Mouse (Mus musculus): Measurements from ENCODE around the gene Arhgap5. TPM values are rescaled to one million over a fixed set of nuclear protein-coding genes. Genes with fewer than 3 reads are reported as not detected.
A peak's percentile ranks its signal among the peaks of the same experiment; 100 is the strongest.

Gene Arhgap5
- total and polyA plus RNA-seq, 2 experiments from 2014 or later, result 35.7 to 54.7 TPM

DNA sequence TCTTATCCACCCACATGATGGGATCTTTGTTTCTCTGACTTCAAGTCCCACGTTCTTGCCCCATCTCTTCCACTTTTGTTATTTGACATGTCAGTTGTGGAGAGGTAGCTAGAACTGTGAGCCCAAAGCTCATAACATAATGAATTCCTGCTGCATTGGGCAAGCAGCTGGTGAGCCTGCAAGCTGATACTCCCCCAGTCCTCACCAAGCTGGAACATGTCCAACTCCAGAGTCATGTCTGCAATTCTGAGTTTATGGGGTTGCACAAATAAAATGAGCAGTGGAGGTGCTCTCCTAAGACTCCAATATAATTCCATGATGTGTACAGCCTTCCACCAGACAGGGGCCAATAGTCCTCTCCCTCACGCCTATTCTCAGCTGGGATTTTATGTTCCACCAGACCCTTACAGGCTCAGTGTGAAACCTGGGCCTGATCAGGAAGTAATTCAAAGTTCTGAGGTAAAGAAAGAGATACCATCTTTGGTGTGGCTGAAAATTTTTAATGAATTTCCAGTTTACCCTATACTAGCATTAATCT is 83.8 kb downstream of the Arhgap5 start:
- H3K27ac ChIP-seq, result no peak overlapping the region
- no peaks in the 10 kb centered on the region for H3K36me3 ChIP-seq (ENCODE audit: insufficient read depth, low read length)
- H3K9me3 ChIP-seq (ENCODE audit: low read length), result no peaks in the 10 kb centered on the region
- H3K4me3 ChIP-seq (ENCODE audit: low read length), result no peak overlapping the region
- 66% methylated on average over 2 of the region's 2 CpGs for WGBS
- DNase-seq (ENCODE audit: low spot score), result peak; percentile 14
- no peak for TF ChIP-seq CTCF (IDR thresholded peaks at IDR 0.05; ENCODE audit: low read depth)
- no peak overlapping the region for H3K4me2 ChIP-seq (ENCODE audit: low read depth, low read length)
- ATAC-seq, result no peak
- no peaks in the 10 kb centered on the region for H3K27me3 ChIP-seq (ENCODE audit: insufficient read depth, low read length)
- no peak overlapping the region for H3K9ac ChIP-seq (replicated peaks; ENCODE audit: low read length)
- no peaks in the 10 kb centered on the region for H3K4me1 ChIP-seq (ENCODE audit: insufficient read depth, low read length)

DNA sequence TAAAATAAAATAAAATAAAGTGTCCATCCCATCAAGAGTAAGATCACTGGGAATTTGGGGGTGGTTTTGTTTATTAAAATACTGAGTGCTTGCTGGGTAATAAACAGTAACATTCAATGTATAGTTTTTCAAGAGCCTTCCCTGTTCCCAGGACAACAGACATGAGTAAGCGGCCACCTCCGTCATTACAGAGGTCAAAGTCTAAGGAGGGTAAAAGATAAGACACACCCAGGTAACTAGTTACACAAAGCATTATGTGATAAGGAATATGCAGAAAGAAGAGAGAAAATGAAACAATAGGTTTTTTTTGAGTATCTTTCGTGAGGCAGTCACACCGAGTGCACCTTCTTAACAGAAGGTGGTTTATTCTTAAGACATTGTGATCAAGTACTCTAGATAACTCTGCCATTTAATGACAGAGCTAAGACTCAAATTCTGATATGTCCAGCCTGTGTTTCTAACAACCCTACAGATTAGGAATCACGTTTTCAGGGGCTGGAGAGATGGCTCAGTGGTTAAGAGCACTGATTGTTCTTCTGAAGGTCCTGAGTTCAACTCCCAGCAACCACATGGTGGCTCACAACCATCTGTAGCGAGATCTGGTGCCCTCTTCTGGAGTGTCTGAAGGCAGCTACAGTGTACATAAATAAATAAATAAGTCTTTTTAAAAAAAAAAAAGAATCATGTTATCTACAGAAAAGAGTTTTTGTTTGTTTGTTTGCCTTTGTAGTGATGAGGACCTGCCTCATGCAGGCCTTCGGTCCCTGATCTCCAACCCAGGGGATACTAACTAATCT is 91.8 kb downstream of the Arhgap5 start:
- WGBS, result 90% methylated on average over 7 of the region's 7 CpGs
- Histone ChIP-seq H3K9me3 (ENCODE audit: low read length) (no peaks in the 10 kb centered on the region), H3K4me2 (ENCODE audit: low read depth, low read length) (no peak overlapping the region), H3K27me3 (ENCODE audit: insufficient read depth, low read length) (no peaks in the 10 kb centered on the region), H3K36me3 (ENCODE audit: insufficient read depth, low read length) (no peaks in the 10 kb centered on the region), H3K4me1 (ENCODE audit: insufficient read depth, low read length) (no peaks in the 10 kb centered on the region), H3K4me3 (ENCODE audit: low read length) (no peak overlapping the region), H3K9ac (replicated peaks; ENCODE audit: low read length) (no peak overlapping the region), H3K27ac (no peak overlapping the region)
- TF ChIP-seq CTCF (IDR thresholded peaks at IDR 0.05; ENCODE audit: low read depth), result no peak
- no peak for DNase-seq (ENCODE audit: low spot score)
- ATAC-seq, result no peak

DNA sequence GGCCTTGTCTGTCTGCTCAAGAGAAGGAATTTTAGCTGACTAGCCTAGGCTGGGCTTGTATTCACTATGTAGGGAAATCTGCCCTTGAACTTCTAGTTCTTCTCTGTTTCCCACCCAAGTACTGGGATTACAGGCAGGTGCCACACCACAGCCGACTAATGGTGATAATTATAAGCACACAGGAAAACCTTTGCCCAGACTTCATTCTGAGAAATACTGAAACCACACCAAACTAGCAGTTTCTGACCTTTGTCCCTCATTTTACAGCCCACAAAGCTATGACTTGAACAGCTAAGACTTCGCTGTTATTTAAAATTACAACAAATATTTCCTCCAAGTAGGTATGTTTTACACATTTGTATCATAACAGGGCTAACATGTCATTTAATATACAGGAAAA is 98.7 kb downstream of the Arhgap5 start:
- Histone ChIP-seq H3K9ac (replicated peaks; ENCODE audit: low read length) (peak overlapping the region; percentile 88), H3K4me1 (ENCODE audit: insufficient read depth, low read length) (0 out of 2 replicates have a peak, but pooled peaks cover 3% of the 10 kb centered on the region), H3K27ac (peak overlapping the region; percentile 96), H3K4me2 (ENCODE audit: low read depth, low read length) (peak overlapping the region; percentile 69), H3K4me3 (ENCODE audit: low read length) (peak overlapping the region; percentile 87), H3K9me3 (ENCODE audit: low read length) (no peaks in the 10 kb centered on the region), H3K27me3 (ENCODE audit: insufficient read depth, low read length) (no peaks in the 10 kb centered on the region), H3K36me3 (ENCODE audit: insufficient read depth, low read length) (no peaks in the 10 kb centered on the region)
- no peak for DNase-seq (ENCODE audit: low spot score)
- WGBS, result 17% methylated on average over 2 of the region's 2 CpGs
- TF ChIP-seq CTCF (IDR thresholded peaks at IDR 0.05; ENCODE audit: low read depth), result peak; percentile 27; the same call in 1 of the 2 replicates
- ATAC-seq, result no peak

DNA sequence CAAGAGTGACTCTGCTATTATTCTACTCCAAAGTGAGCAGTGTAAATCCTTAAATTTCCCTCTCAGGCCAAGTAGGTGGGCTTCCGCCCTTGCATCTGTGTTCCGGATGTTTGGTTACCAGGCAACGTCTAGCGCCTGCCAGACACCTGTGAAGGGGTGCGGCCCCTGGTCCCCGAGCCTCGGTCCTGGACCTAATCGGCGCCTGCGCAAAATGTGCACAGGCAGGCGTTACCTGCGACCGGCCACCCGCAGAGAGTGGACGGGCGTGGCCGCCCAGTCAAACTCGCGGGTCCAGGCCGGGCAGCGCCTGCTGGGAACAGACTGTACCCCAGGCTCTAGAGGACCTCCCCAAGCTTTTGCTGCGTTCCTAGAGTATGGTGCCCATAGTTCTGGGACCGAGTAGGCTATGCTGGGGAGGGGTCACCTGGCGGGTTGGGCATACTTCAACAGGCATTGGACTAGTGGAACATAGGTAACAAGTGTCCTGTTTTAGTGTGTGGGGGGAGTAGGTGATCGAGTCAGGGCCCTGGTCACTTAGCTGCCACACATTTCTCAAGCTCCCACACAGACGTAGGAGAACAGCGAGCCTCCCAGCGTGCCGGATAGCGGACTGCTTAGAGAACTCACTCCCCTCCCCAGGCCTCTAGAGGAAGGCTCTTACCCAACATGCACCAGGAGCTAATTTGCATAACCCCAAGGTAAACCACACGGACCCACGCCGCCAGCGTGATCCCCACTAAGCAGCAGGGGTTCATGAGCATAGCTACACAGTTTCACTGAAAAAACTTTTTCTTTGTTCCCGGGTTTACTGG is 99.3 kb downstream of the Arhgap5 start:
- Histone ChIP-seq H3K4me2 (ENCODE audit: low read depth, low read length) (peak overlapping the region; percentile 69), H3K9me3 (ENCODE audit: low read length) (no peaks in the 10 kb centered on the region), H3K9ac (replicated peaks; ENCODE audit: low read length) (peak overlapping the region; percentile 88), H3K27ac (peak overlapping the region; percentile 96), H3K4me3 (ENCODE audit: low read length) (peak overlapping the region; percentile 87), H3K36me3 (ENCODE audit: insufficient read depth, low read length) (no peaks in the 10 kb centered on the region), H3K27me3 (ENCODE audit: insufficient read depth, low read length) (no peaks in the 10 kb centered on the region), H3K4me1 (ENCODE audit: insufficient read depth, low read length) (0 out of 2 replicates have a peak, but pooled peaks cover 3% of the 10 kb centered on the region)
- TF ChIP-seq CTCF (IDR thresholded peaks at IDR 0.05; ENCODE audit: low read depth), result no peak
- WGBS, result 0% methylated on average over 35 of the region's 35 CpGs
- DNase-seq (ENCODE audit: low spot score) (peak; percentile 94), ATAC-seq (peak; percentile 90)

DNA sequence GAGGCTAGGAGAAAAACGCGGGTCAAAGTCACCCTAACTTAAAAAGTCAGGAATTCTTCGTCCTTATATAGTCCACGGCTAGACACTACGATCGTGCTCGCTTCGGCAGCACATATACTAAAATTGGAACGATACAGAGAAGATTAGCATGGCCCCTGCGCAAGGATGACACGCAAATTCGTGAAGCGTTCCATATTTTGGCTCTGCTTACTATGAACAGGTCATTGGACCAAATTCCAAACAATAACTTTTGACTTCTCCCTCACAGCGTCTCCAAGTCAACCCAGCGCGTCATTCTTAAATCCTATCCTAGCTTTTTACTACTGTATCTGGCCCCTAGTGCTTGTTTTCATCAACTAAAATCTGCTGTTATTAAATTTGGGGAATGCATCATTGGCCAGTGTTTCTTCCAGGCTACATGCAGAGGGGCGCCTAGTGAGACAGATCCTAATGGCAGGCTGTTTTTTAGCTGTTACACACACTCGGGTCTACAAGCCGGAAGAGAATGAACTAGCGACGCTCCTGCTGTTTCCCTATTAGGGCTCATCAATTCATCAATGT is 100.0 kb downstream of the Arhgap5 start:
- Histone ChIP-seq H3K4me1 (ENCODE audit: insufficient read depth, low read length) (0 out of 2 replicates have a peak, but pooled peaks cover 3% of the 10 kb centered on the region), H3K9me3 (ENCODE audit: low read length) (no peaks in the 10 kb centered on the region), H3K9ac (replicated peaks; ENCODE audit: low read length) (peak overlapping the region; percentile 88), H3K36me3 (ENCODE audit: insufficient read depth, low read length) (no peaks in the 10 kb centered on the region), H3K27me3 (ENCODE audit: insufficient read depth, low read length) (no peaks in the 10 kb centered on the region), H3K4me3 (ENCODE audit: low read length) (peak overlapping the region; percentile 87), H3K27ac (peak overlapping the region; percentile 96), H3K4me2 (ENCODE audit: low read depth, low read length) (peak overlapping the region; percentile 69)
- ATAC-seq, result peak; percentile 86
- WGBS, result under 1% methylated on average over 21 of the region's 21 CpGs
- peak; percentile 78 for DNase-seq (ENCODE audit: low spot score)
- no peak for TF ChIP-seq CTCF (IDR thresholded peaks at IDR 0.05; ENCODE audit: low read depth)

DNA sequence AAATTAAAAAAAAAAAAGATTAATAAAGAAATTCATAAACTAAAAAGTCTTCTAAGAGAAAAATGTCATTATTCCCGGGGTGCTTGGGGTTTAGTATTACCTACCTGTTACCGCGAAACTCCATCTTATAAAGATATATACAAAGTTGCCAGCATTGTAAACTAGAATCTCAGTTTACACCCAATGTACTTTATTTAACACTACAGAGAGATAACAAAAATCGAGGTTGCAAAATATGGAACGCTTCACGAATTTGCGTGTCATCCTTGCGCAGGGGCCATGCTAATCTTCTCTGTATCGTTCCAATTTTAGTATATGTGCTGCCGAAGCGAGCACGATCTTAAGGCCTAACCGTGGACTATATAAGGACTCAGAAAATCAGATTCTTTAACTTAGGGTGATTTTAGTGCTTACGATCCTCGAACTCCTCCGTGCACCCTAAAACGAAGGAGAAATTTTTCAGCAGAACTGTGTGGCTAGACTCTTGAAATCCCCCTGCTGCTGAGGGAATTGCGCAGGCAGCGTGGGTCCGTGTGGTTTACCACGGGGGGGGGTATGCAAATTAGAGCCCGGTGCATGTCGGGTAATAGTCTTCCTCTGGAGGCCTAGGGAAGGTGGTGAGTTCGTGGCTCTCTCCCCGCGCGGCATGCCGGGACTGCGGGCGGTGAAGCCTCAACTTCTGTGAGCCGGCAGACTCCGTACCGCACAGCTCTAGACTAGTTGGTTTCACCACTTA is 100.7 kb downstream of the Arhgap5 start:
- DNase-seq (ENCODE audit: low spot score), result peak; percentile 97
- Histone ChIP-seq H3K4me2 (ENCODE audit: low read depth, low read length) (peak overlapping the region; percentile 69), H3K9me3 (ENCODE audit: low read length) (no peaks in the 10 kb centered on the region), H3K4me1 (ENCODE audit: insufficient read depth, low read length) (0 out of 2 replicates have a peak, but pooled peaks cover 3% of the 10 kb centered on the region), H3K36me3 (ENCODE audit: insufficient read depth, low read length) (no peaks in the 10 kb centered on the region), H3K4me3 (ENCODE audit: low read length) (peak overlapping the region; percentile 87), H3K27ac (peak overlapping the region; percentile 96), H3K9ac (replicated peaks; ENCODE audit: low read length) (peak overlapping the region; percentile 88), H3K27me3 (ENCODE audit: insufficient read depth, low read length) (no peaks in the 10 kb centered on the region)
- WGBS, result under 1% methylated on average over 33 of the region's 33 CpGs
- ATAC-seq, result peak; percentile 90
- no peak for TF ChIP-seq CTCF (IDR thresholded peaks at IDR 0.05; ENCODE audit: low read depth)
